Mouse (Mus musculus) monocyte, adult 59 days (primary cell): ENCODE results near the gene Nosip. TPM values are rescaled to one million over a fixed set of nuclear protein-coding genes. Genes with fewer than 3 reads are reported as not detected.

Source experiments
- total RNA-seq, 2 experiments: library from RNA; stranded (reverse); gene quantifications; one replicate each; pipeline ENCODE4 v1.2.4; 2023

The Nosip gene
- total RNA-seq, result 10 to 100 TPM; 43.8 to 49.1 TPM

DNA sequence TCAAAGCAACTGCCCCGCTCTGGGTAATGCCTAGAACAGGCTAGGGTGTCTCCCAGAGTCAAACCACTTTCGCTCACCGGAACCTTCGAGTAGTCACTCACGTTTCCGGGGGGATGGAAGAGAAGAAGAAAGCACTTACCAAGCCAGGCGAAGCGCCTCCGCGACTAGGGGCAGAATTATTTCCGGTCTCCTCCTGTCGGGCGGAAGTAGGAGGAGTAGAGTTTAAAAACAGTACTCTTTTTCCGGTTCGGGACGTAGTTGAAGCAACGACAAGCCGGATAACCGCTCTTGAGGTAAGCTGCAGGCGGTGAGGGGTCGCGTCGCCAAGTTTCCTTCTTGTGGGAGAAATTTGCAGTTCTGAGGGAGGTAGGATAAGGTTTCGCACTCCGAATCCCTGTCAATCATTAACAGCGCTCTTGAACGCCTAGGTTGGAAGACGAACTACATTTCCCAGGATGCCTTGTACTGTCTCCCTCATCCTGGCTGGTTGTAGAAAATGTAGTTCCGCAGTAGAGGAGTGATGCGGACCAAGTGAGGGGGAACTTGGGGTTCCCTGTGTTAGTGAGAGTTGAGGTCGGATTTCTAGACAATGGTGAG lies at the start of gene Nosip, which contains the start of gene Prrg2:
TSS of gene Nosip (plus strand) at position 191 of the 597 bp plus-strand sequence.
TSS of gene Prrg2 (minus strand) at position 439 of the 597 bp plus-strand sequence.

GRCm38 (mm10) chr7:45015957-45016612 lies 46.1 kb upstream of the Nosip start, which contains the start of gene Scaf1:
Gene Scaf1 (minus strand): TSS chr7:45016363.

GRCm38 (mm10) chr7:45017242-45018061 lies 44.8 kb upstream of the Nosip start, which contains the start of gene Rras:
Gene Rras (plus strand): TSS chr7:45017961.

DNA sequence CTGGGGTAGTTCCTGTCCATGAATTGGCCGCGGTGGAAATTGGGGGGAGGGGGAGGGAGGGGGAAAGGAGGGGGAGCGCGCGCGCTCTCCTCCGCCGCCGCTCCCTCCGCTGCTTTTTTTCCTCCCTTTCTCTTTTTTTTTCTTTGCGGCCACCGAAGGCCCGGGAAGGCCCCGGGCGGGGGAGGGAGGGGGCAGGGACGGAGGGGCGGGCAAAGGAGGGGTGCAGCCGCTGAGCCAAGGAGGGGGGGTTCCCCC lies 9.4 kb upstream of the Nosip start, which contains the start of gene Prr12:
TSS of gene Prr12 (minus strand) at position 20 of the 255 bp plus-strand sequence.

GRCm38 (mm10) chr7:45092048-45092447 lies 29.8 kb downstream of the Nosip start, which contains the start of gene Rcn3:
Gene Rcn3 (minus strand): TSS chr7:45092221.

DNA sequence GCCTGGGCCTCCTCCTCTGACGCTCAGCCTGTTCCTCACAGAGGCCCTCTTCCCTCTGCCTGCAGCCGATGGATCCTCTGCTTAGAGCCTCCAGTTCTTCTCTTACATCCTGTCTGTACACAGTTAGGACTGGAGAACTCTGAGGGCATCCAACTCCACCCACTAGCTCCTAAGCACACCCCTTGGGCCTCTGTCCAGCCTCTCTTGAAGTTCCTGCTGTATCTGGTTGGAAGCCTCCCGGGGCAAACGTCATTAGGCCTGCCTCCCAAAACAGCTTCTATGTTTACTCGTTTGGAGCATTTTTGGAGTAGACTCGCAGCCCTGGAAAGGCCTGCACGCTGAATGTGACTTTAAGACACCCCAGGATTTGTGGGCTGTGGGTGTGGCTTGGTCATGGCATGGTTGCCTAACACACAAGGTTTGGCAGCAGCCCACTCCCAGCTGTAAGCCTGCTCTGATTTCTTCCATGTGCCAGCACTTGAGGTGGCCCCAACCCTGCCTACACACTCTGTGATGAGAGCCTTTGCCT lies 41.5 kb downstream of the Nosip start, which contains the start of gene Fcgrt:
TSS of gene Fcgrt (minus strand) at position 200 of the 529 bp plus-strand sequence.

GRCm38 (mm10) chr7:45124224-45125143 lies 62.3 kb downstream of the Nosip start, which contains the start of gene Rps11:
Gene Rps11 (minus strand): TSS chr7:45124439.

Other genes starting within 250 kb of the Nosip start
- gene Nup62, start 246.3 kb upstream of the Nosip start, total RNA-seq, result 10 to 100 TPM; 26.2 to 31.2 TPM
- 10 to 100 TPM; 12.7 to 14.3 TPM for gene Il4i1, start 246.0 kb upstream of the Nosip start, total RNA-seq
- 1 to 10 TPM; 4.7 to 6.0 TPM for gene Atf5, start 245.8 kb upstream of the Nosip start, total RNA-seq
- 10 to 100 TPM; 28.4 to 31.3 TPM for gene Akt1s1, start 213.4 kb upstream of the Nosip start, total RNA-seq
- 10 to 100 TPM; 78.0 to 79.4 TPM for gene Tbc1d17, start 213.3 kb upstream of the Nosip start, total RNA-seq
- gene Pnkp, start 205.3 kb upstream of the Nosip start, total RNA-seq, result 10 to 100 TPM; 83.9 to 88.5 TPM
- 10 to 100 TPM; 59.0 to 65.1 TPM for gene Ptov1, start 192.6 kb upstream of the Nosip start, total RNA-seq
- 10 to 100 TPM; 51.0 to 54.3 TPM for gene Med25, start 169.7 kb upstream of the Nosip start, total RNA-seq
- gene Fuz, start 166.3 kb upstream of the Nosip start, total RNA-seq, result 10 to 100 TPM in 1 of 2 experiments, 1 to 10 TPM in 1; 8.5 to 13.7 TPM
- gene Ap2a1, start 132.9 kb upstream of the Nosip start, total RNA-seq, result 10 to 100 TPM; 65.0 to 66.5 TPM
- gene Tsks, start 119.2 kb upstream of the Nosip start, total RNA-seq, result not detected
- gene Cpt1c, start 87.6 kb upstream of the Nosip start, total RNA-seq, result 1 to 10 TPM in 1 of 2 experiments, under 1 TPM in 1; 0.63 to 2.0 TPM
- 10 to 100 TPM; 73.2 to 92.6 TPM for gene Prmt1, start 75.9 kb upstream of the Nosip start, total RNA-seq
- gene Irf3, start 64.8 kb upstream of the Nosip start, total RNA-seq, result 100 to 1,000 TPM in 1 of 2 experiments, 10 to 100 TPM in 1; 99.4 to 105 TPM
- 10 to 100 TPM; 12.7 to 21.1 TPM for gene Bcl2l12, start 63.7 kb upstream of the Nosip start, total RNA-seq
- gene Scaf1, start 46.1 kb upstream of the Nosip start, total RNA-seq, result 10 to 100 TPM; 79.7 to 88.3 TPM
- gene Rras, start 44.5 kb upstream of the Nosip start, total RNA-seq, result 100 to 1,000 TPM; 157 to 168 TPM
- 10 to 100 TPM; 36.6 to 38.5 TPM for gene Prr12, start 9.5 kb upstream of the Nosip start, total RNA-seq
- gene Prrg2, start 248 bp downstream of the Nosip start, total RNA-seq, result 10 to 100 TPM; 14.4 to 16.2 TPM
- 1 to 10 TPM; 3.8 to 4.9 TPM for gene Rcn3, start 29.8 kb downstream of the Nosip start, total RNA-seq
- gene Fcgrt, start 41.4 kb downstream of the Nosip start, total RNA-seq, result 100 to 1,000 TPM; 134 to 157 TPM
- gene Rps11, start 62.0 kb downstream of the Nosip start, total RNA-seq, result 1,000 to 10,000 TPM; 2,292 to 2,480 TPM
- 1,000 to 10,000 TPM; 1,720 to 2,206 TPM for gene Rpl13a, start 66.3 kb downstream of the Nosip start, total RNA-seq
- not detected for gene Gm45713, start 73.8 kb downstream of the Nosip start, total RNA-seq
- gene Flt3l, start 74.0 kb downstream of the Nosip start, total RNA-seq, result 10 to 100 TPM; 38.8 to 44.7 TPM
- gene Pih1d1, start 91.9 kb downstream of the Nosip start, total RNA-seq, result 10 to 100 TPM; 40.7 to 42.0 TPM
- gene Aldh16a1, start 92.2 kb downstream of the Nosip start, total RNA-seq, result 100 to 1,000 TPM; 133 to 144 TPM
- not detected for gene Slc17a7, start 101.5 kb downstream of the Nosip start, total RNA-seq
- gene Gfy, start 117.1 kb downstream of the Nosip start, total RNA-seq, result not detected
- not detected for gene Pth2, start 118.6 kb downstream of the Nosip start, total RNA-seq
- gene Ccdc155, start 142.5 kb downstream of the Nosip start, total RNA-seq, result not detected
- gene Dkkl1, start 149.7 kb downstream of the Nosip start, total RNA-seq, result 1 to 10 TPM in 1 of 2 experiments, under 1 TPM in 1; 0.71 to 1.8 TPM
- 1 to 10 TPM in 1 of 2 experiments, under 1 TPM in 1; 0.46 to 3.1 TPM for gene Tead2, start 153.3 kb downstream of the Nosip start, total RNA-seq
- gene Cd37, start 176.7 kb downstream of the Nosip start, total RNA-seq, result 100 to 1,000 TPM; 153 to 162 TPM
- gene Slc6a16, start 178.7 kb downstream of the Nosip start, total RNA-seq, result not detected
- gene Slc6a21, start 215.1 kb downstream of the Nosip start, total RNA-seq, result under 1 TPM in 1 of 2 experiments, not detected in 1; 0.27 TPM